Mouse (Mus musculus): Measurements from ENCODE around the gene Cpxm2. TPM values are rescaled to one million over a fixed set of nuclear protein-coding genes. Genes with fewer than 3 reads are reported as not detected.

The Cpxm2 gene
- total and polyA plus RNA-seq, 3 experiments = not detected

DNA sequence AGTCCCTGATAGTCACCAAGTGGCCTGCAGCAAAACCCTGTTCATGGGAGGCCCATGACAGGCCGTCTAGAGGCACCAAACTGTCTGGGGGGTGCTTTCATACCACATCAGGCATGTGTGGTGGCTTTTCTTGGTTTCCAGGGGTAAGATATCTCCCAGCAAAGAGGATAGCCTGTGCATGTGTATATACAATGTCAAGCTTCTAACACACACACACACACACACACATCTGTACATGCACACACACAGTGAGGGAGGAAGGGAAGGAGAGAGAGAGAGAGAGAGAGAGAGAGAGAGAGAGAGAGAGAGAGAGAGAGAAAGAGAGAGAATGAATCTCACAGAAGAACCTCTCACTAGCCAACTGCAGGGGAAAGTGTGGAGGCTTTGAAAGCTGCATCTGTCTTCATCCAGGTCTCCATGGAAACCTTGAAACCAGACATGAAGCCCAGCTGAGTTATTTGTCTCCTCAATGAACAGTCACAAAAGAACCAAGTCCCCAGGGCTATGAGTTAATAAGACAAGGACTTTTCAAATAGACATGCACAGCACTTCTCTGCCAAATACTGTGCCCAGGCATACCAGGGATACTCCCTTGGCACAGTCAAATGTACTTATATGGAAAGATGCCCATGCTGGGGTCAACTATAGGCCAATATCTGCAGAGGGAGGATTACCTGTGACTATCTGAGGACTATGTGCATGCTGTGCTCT is 141.4 kb downstream of the Cpxm2 start:
- in situ Hi-C loops (cut with MboI; ENCODE audit: low pct_ligation_motif_present, low pct_unique_long_range_greater_than_20kb, low sequenced_read_pairs) = no loop called here
- no peak for DNase-seq (ENCODE audit: extremely low read depth)
- no peak overlapping the region for H3K4me2 ChIP-seq (ENCODE audit: insufficient read depth, low read depth, poor library complexity, severe bottlenecking)
- peaks cover 76% of the 10 kb centered on the region for H3K27me3 ChIP-seq (replicated peaks)
- H3K4me1 ChIP-seq (ENCODE audit: control insufficient read depth in 1 of 2, insufficient read depth in 2 of 2) = no peaks in the 10 kb centered on the region
- dilution Hi-C loops (cut with MboI; ENCODE audit: extremely low pct_ligation_motif_present, extremely low pct_unique_long_range_greater_than_20kb, low sequenced_read_pairs) = no loop called here
- TF ChIP-seq MAZ (IDR thresholded peaks at IDR 0.05; ENCODE audit: low read depth, low read length) (no peak), SMC3 (IDR thresholded peaks at IDR 0.05; ENCODE audit: low read depth, low read length) (no peak), ZNF384 (IDR thresholded peaks at IDR 0.05; ENCODE audit: low read depth, low read length) (no peak), ELF1 (IDR thresholded peaks at IDR 0.05; ENCODE audit: low read depth, low read length) (no peak), CTCF (conservative IDR thresholded peaks at IDR 0.05 in 1 of 2, IDR thresholded peaks at IDR 0.05 in 1 of 2; ENCODE audit: low read depth in 2 of 2, low read length in 2 of 2) (no peak), HCFC1 (IDR thresholded peaks at IDR 0.05; ENCODE audit: low read depth, low read length) (no peak), BHLHE40 (IDR thresholded peaks at IDR 0.05; ENCODE audit: low read depth, low read length) (no peak), E2F4 (IDR thresholded peaks at IDR 0.05; ENCODE audit: insufficient replicate concordance, low read depth, low read length) (no peak), RAD21 (IDR thresholded peaks at IDR 0.05; ENCODE audit: low read depth, low read length) (no peak), TCF12 (IDR thresholded peaks at IDR 0.05; ENCODE audit: low read depth, low read length) (no peak), RCOR1 (conservative IDR thresholded peaks at IDR 0.05; ENCODE audit: low read depth, low read length) (no peak), USF2 (conservative IDR thresholded peaks at IDR 0.05; ENCODE audit: low read depth, low read length) (no peak), ZC3H11A (IDR thresholded peaks at IDR 0.05; ENCODE audit: low read depth, low read length) (no peak)
- H3K36me3 ChIP-seq (replicated peaks in 1 of 2; ENCODE audit: control insufficient read depth in 1 of 2, insufficient read depth in 1 of 2, low read length in 1 of 2) = no peaks in the 10 kb centered on the region
- H3K9ac ChIP-seq (ENCODE audit: insufficient read depth, low read depth) = no peak overlapping the region
- H3K9me3 ChIP-seq (replicated peaks; ENCODE audit: low read length) = no peaks in the 10 kb centered on the region
- H3K4me3 ChIP-seq (replicated peaks in 1 of 3; ENCODE audit: low read depth in 2 of 3, low read length in 2 of 3, poor library complexity in 1 of 3) = no peak overlapping the region
- H3K79me2 ChIP-seq (replicated peaks; ENCODE audit: control insufficient read depth, extremely low read depth, insufficient read depth, poor library complexity, severe bottlenecking) = no peaks in the 10 kb centered on the region
- no peak overlapping the region for H3K27ac ChIP-seq (ENCODE audit: insufficient read depth, low read depth)

GRCm38 (mm10) chr7:132009002-132009401 is 145.5 kb downstream of the Cpxm2 start:
- no peak overlapping the region for H3K4me2 ChIP-seq (ENCODE audit: insufficient read depth, low read depth, poor library complexity, severe bottlenecking)
- H3K9ac ChIP-seq (ENCODE audit: insufficient read depth, low read depth) = no peak overlapping the region
- DNase-seq (ENCODE audit: extremely low read depth) = no peak
- TF ChIP-seq NRF1 (IDR thresholded peaks at IDR 0.05; ENCODE audit: low read depth, low read length) = no peak
- no peak for TF ChIP-seq UBTF (IDR thresholded peaks at IDR 0.05; ENCODE audit: low read depth, low read length)
- no peak for TF ChIP-seq RAD21 (IDR thresholded peaks at IDR 0.05; ENCODE audit: low read depth, low read length)
- no peak for TF ChIP-seq USF2 (conservative IDR thresholded peaks at IDR 0.05; ENCODE audit: low read depth, low read length)
- no peak for TF ChIP-seq RCOR1 (conservative IDR thresholded peaks at IDR 0.05; ENCODE audit: low read depth, low read length)
- TF ChIP-seq SMC3 (IDR thresholded peaks at IDR 0.05; ENCODE audit: low read depth, low read length) = no peak
- no peak for TF ChIP-seq PAX5 (IDR thresholded peaks at IDR 0.05; ENCODE audit: low read length)
- no peak for TF ChIP-seq MYC (IDR thresholded peaks at IDR 0.05; ENCODE audit: low read depth, low read length)
- TF ChIP-seq USF1 (IDR thresholded peaks at IDR 0.05; ENCODE audit: low read depth, low read length) = no peak
- no peak for TF ChIP-seq ELF1 (IDR thresholded peaks at IDR 0.05; ENCODE audit: low read depth, low read length)
- no peak for TF ChIP-seq NELFE (IDR thresholded peaks at IDR 0.05; ENCODE audit: low read depth, low read length)
- TF ChIP-seq IRF4 (IDR thresholded peaks at IDR 0.05; ENCODE audit: low read depth, low read length) = no peak
- H3K4me3 ChIP-seq (replicated peaks in 1 of 3; ENCODE audit: low read depth in 2 of 3, low read length in 2 of 3, poor library complexity in 1 of 3) = no peak overlapping the region
- dilution Hi-C loops (cut with MboI; ENCODE audit: extremely low pct_ligation_motif_present, extremely low pct_unique_long_range_greater_than_20kb, low sequenced_read_pairs) (no loop called here), in situ Hi-C loops (cut with MboI; ENCODE audit: low pct_ligation_motif_present, low pct_unique_long_range_greater_than_20kb, low sequenced_read_pairs) (no loop called here)
- H3K27me3 ChIP-seq (replicated peaks) = peaks cover 88% of the 10 kb centered on the region
- H3K27ac ChIP-seq (ENCODE audit: insufficient read depth, low read depth) = no peak overlapping the region
- no peaks in the 10 kb centered on the region for H3K9me3 ChIP-seq (replicated peaks; ENCODE audit: low read length)
- H3K79me2 ChIP-seq (replicated peaks; ENCODE audit: control insufficient read depth, extremely low read depth, insufficient read depth, poor library complexity, severe bottlenecking) = no peaks in the 10 kb centered on the region
- no peaks in the 10 kb centered on the region for H3K4me1 ChIP-seq (ENCODE audit: control insufficient read depth in 1 of 2, insufficient read depth in 2 of 2)
- H3K36me3 ChIP-seq (replicated peaks in 1 of 2; ENCODE audit: control insufficient read depth in 1 of 2, insufficient read depth in 1 of 2, low read length in 1 of 2) = no peaks in the 10 kb centered on the region
